Mouse (Mus musculus) stomach, embryonic 15.5 days (tissue): ENCODE measurements around the gene Psmd14. TPM values are rescaled to one million over a fixed set of nuclear protein-coding genes. Genes with fewer than 3 reads are reported as not detected.

Experiments used
- ATAC-seq: fragments of 200-750 bp; cut with Nextera tagmentation; 2 replicates; pipeline ENCODE4 v1.8.0; 2017; ENCODE audit warnings: low read depth, moderate number of reproducible peaks, moderate TSS enrichment; ENCODE audit not compliant: insufficient read depth, low FRiP score
- H3K27ac ChIP-seq: fragments of 300-500 bp; sonication (generic); 2 replicates; pipeline ENCODE4 v1.5.1; 2015; ENCODE audit warnings: mild to moderate bottlenecking, inconsistent platforms
- H3K27me3 ChIP-seq: fragments of 300-500 bp; sonication (generic); replicated peaks from 2 replicates; pipeline ENCODE4 v1.6.1; 2015; ENCODE audit warnings: inconsistent platforms
- H3K36me3 ChIP-seq: fragments of 300-500 bp; sonication (generic); 2 replicates; pipeline ENCODE4 v1.6.1; 2015; ENCODE audit warnings: inconsistent platforms
- H3K4me1 ChIP-seq: fragments of 300-500 bp; sonication (generic); 2 replicates; pipeline ENCODE4 v1.6.1; 2015; ENCODE audit warnings: inconsistent platforms
- H3K4me2 ChIP-seq: fragments of 300-500 bp; sonication (generic); 2 replicates; pipeline ENCODE4 v1.6.1; 2015; ENCODE audit warnings: mild to moderate bottlenecking, inconsistent platforms
- H3K4me3 ChIP-seq: fragments of 300-500 bp; sonication (generic); replicated peaks from 2 replicates; pipeline ENCODE4 v1.5.1; 2015; ENCODE audit warnings: inconsistent platforms
- H3K9ac ChIP-seq: fragments of 300-500 bp; sonication (generic); 2 replicates; pipeline ENCODE4 v1.6.1; 2015; ENCODE audit warnings: inconsistent platforms
- H3K9me3 ChIP-seq: fragments of 300-500 bp; sonication (generic); 2 replicates; pipeline ENCODE4 v1.6.1; 2016; ENCODE audit warnings: inconsistent platforms
- WGBS: fragments of 180-500 bp; shearing (Covaris S2); methylation state at CpG from one replicate; pipeline ENCODE4 v1.1.7; 2015; 5-methylcytosine and 5-hydroxymethylcytosine counted together
- polyA plus RNA-seq: library from polyadenylated mRNA; unstranded; fragments of >200 nt; fragmentation: Nextera tagmentation; extraction: Ambion mirVana; gene quantifications from 2 replicates; pipeline ENCODE4 v1.2.1, GENCODE M21; 2015

Gene Psmd14
- polyA plus RNA-seq, 1 experiment from 2014 or later: 180 TPM

- no peaks in the 10 kb centered on the region for H3K4me1 ChIP-seq
- H3K27me3 ChIP-seq: no peaks in the 10 kb centered on the region
- H3K9ac ChIP-seq: no peak overlapping the region
- H3K9me3 ChIP-seq: no peaks in the 10 kb centered on the region
- no peak for ATAC-seq
- no peak overlapping the region for H3K27ac ChIP-seq
- no peak overlapping the region for H3K4me2 ChIP-seq
- WGBS: 91% methylated on average over 11 of the region's 11 CpGs
- no peaks in the 10 kb centered on the region for H3K36me3 ChIP-seq
- H3K4me3 ChIP-seq: no peak overlapping the region
Measured at GRCm38 (mm10) chr2:61732802-61733486, 21.4 kb downstream of the Psmd14 start.

DNA sequence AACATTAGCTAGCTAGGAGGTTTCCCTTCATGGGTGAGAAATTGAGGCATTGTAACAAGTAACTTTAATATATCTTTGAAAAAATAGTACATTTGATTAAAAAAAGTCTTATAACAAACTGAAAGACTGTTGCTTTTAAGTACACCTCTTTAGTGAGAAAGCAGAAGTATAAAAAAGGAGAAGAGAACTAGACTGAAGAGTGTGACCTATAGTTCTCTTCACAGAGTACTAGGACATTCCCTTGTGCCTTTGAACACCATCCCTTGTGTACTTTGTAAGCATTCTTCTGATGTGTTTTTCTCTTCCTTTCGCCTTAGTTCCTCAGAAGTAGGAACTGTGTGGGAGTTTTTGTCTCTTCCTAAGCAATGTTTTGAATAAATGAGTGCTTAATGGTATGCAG is 22.7 kb downstream of the Psmd14 start:
- Histone ChIP-seq H3K36me3 (no peaks in the 10 kb centered on the region), H3K9me3 (no peaks in the 10 kb centered on the region), H3K4me1 (no peaks in the 10 kb centered on the region), H3K27ac (no peak overlapping the region), H3K4me3 (no peak overlapping the region), H3K9ac (no peak overlapping the region), H3K27me3 (no peaks in the 10 kb centered on the region), H3K4me2 (no peak overlapping the region)
- 82% methylated on average over 1 of the region's 1 CpGs for WGBS
- no peak for ATAC-seq

- H3K4me1 ChIP-seq: no peaks in the 10 kb centered on the region
- no peak overlapping the region for H3K9ac ChIP-seq
- ATAC-seq: no peak
- no peaks in the 10 kb centered on the region for H3K9me3 ChIP-seq
- H3K4me2 ChIP-seq: no peak overlapping the region
- H3K27ac ChIP-seq: no peak overlapping the region
- H3K27me3 ChIP-seq: no peaks in the 10 kb centered on the region
- no peak overlapping the region for H3K4me3 ChIP-seq
- H3K36me3 ChIP-seq: no peaks in the 10 kb centered on the region
- 51% methylated on average over 1 of the region's 1 CpGs for WGBS
Measured at GRCm38 (mm10) chr2:61746051-61746450, 34.6 kb downstream of the Psmd14 start.

GRCm38 (mm10) chr2:61746580-61746979 is 35.1 kb downstream of the Psmd14 start:
- H3K4me1 ChIP-seq: no peaks in the 10 kb centered on the region
- H3K27ac ChIP-seq: no peak overlapping the region
- no peaks in the 10 kb centered on the region for H3K36me3 ChIP-seq
- H3K4me2 ChIP-seq: no peak overlapping the region
- no peak overlapping the region for H3K9ac ChIP-seq
- WGBS: 44% methylated on average over 2 of the region's 2 CpGs
- no peak for ATAC-seq
- H3K4me3 ChIP-seq: no peak overlapping the region
- H3K9me3 ChIP-seq: no peaks in the 10 kb centered on the region
- H3K27me3 ChIP-seq: no peaks in the 10 kb centered on the region

DNA sequence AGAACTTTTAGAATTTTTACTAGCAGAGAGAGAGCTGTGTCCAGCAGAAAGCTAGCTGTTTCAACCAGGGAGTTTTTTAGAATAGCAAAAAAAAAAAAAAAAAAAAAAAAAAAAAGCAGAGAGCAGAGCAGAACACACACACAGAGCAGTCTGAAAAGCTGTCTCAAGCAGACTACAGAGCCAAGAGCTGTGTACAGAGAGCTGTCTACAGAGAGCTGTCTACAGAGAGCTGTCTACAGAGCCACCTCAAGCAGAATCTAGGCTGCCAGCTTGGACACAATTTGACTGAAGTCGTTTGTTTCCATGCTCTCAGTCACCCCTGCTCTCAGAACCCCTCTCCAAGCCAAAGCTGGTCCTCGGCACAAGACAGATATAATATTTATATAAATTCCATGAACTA is 35.9 kb downstream of the Psmd14 start:
- Histone ChIP-seq H3K9me3 (no peaks in the 10 kb centered on the region), H3K4me2 (no peak overlapping the region), H3K9ac (no peak overlapping the region), H3K4me1 (no peaks in the 10 kb centered on the region), H3K4me3 (no peak overlapping the region), H3K27me3 (no peaks in the 10 kb centered on the region), H3K27ac (no peak overlapping the region), H3K36me3 (no peaks in the 10 kb centered on the region)
- no peak for ATAC-seq
- WGBS: 51% methylated on average over 2 of the region's 2 CpGs

- Histone ChIP-seq H3K27ac (no peak overlapping the region), H3K4me3 (no peak overlapping the region), H3K36me3 (no peaks in the 10 kb centered on the region), H3K4me2 (no peak overlapping the region), H3K9me3 (no peaks in the 10 kb centered on the region), H3K27me3 (no peaks in the 10 kb centered on the region), H3K4me1 (no peaks in the 10 kb centered on the region), H3K9ac (no peak overlapping the region)
- no peak for ATAC-seq
- WGBS: 71% methylated on average over 1 of the region's 1 CpGs
Measured at GRCm38 (mm10) chr2:61750702-61751101, 39.2 kb downstream of the Psmd14 start.

DNA sequence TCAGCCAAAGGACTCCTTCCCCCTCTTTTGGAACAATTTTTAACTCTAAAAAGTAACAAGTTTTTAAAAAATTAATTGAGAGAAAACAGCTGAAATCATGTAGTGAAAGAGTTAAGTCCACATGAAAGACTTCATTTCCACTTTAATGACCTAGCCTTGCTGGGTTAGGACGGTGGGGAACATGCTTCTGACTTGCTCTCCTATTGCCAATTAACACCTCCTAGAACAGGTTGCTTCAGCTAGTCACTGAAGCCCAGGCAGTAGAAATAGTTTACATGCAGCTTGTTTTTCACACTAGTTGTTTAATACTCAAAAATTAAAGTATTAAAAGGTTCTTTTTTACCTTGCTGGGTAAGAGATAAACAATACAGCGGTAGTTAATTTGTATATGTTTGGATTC is 39.8 kb downstream of the Psmd14 start:
- Histone ChIP-seq H3K9me3 (no peaks in the 10 kb centered on the region), H3K4me2 (no peak overlapping the region), H3K4me3 (no peak overlapping the region), H3K27ac (no peak overlapping the region), H3K36me3 (no peaks in the 10 kb centered on the region), H3K27me3 (no peaks in the 10 kb centered on the region), H3K9ac (no peak overlapping the region), H3K4me1 (no peaks in the 10 kb centered on the region)
- 54% methylated on average over 2 of the region's 2 CpGs for WGBS
- ATAC-seq: no peak

DNA sequence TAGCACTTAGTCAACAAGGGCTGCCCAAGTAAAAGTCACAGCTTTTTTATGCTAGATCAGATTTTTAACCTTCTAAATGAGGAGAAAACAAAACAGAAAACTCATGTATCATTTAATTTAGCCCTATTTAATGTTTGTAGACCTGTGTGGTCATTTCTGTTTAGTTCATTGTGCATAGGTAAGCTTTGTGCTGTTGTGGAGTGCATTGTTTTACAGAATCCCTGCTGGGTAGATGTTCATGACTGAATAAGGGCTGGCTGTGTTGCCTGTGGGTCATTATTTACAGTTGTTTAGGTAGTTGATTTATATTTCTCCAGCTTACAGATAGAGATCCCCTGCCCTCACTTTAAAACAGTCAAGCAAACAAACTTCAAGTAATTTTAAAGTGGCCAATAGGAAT is 40.9 kb downstream of the Psmd14 start:
- Histone ChIP-seq H3K9me3 (no peaks in the 10 kb centered on the region), H3K9ac (no peak overlapping the region)

DNA sequence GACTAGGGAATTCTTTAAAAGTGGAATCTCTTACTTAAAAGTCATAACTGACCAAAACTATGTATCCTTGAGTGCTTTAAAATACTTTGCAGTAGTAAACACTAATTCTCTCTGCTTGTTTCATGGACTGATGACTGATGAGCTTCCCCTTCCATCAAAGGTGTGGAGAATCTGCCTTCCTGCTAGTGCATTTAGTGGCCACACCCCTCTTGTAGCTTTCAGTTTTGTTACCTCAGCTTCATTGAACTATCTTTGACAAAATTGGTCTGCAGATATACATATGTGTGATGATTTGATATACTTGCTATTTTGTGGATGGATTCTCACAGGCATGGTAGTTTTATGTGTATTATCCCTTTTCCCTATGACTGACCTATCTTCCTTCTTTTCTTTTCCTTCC is 43.5 kb downstream of the Psmd14 start:
- no peak for ATAC-seq

More for the DNA sequence above, 40.9 kb downstream of the Psmd14 start:
- H3K27ac ChIP-seq: no peak overlapping the region
- H3K36me3 ChIP-seq: no peaks in the 10 kb centered on the region
- H3K4me2 ChIP-seq: no peak overlapping the region
- no peak for ATAC-seq
- H3K4me3 ChIP-seq: no peak overlapping the region
- H3K27me3 ChIP-seq: no peaks in the 10 kb centered on the region
- H3K4me1 ChIP-seq: no peaks in the 10 kb centered on the region

DNA sequence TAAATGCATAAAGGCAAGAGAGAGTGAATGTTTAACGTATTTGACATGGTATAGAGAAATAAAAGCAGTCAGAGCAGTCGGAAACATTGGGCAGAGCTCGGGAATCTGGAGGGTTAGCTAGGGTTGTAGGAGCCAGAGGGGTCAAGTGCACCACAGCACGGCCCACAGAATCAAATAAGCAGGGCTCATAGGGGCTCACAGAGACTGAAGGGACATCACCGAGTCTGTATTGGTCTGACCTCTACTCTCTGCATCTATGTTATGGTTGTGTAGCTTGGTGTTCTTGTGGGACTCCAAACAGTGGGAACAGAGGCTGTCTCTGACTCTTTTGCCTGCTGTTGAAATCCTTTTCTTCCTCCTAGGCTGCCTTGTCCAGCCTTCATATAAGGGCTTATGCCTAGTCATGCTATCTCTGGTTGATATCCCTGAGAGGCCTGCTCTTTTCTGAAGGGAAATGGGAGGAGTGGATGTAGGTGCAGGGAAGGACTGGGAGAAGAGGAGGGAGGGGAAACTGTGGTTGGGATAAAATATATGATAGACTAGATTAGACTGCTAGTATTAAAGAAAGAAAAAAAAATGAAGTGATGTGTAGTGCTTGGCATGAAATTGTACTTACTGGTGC is 47.9 kb downstream of the Psmd14 start:
- no peak overlapping the region for H3K4me2 ChIP-seq
- H3K4me3 ChIP-seq: no peak overlapping the region
- ATAC-seq: no peak
- no peaks in the 10 kb centered on the region for H3K36me3 ChIP-seq
- H3K4me1 ChIP-seq: no peaks in the 10 kb centered on the region
- H3K9me3 ChIP-seq: no peaks in the 10 kb centered on the region
- WGBS: 78% methylated on average over 5 of the region's 5 CpGs
- no peak overlapping the region for H3K27ac ChIP-seq
- no peak overlapping the region for H3K9ac ChIP-seq
- H3K27me3 ChIP-seq: no peaks in the 10 kb centered on the region

More for the DNA sequence above, 43.5 kb downstream of the Psmd14 start:
- no peak overlapping the region for H3K9ac ChIP-seq
- H3K27ac ChIP-seq: no peak overlapping the region
- H3K4me3 ChIP-seq: no peak overlapping the region
- H3K9me3 ChIP-seq: no peaks in the 10 kb centered on the region
- no peaks in the 10 kb centered on the region for H3K36me3 ChIP-seq
- no peaks in the 10 kb centered on the region for H3K27me3 ChIP-seq
- no peak overlapping the region for H3K4me2 ChIP-seq
- H3K4me1 ChIP-seq: no peaks in the 10 kb centered on the region

- Histone ChIP-seq H3K4me3 (no peak overlapping the region), H3K4me1 (no peaks in the 10 kb centered on the region)
- no peak for ATAC-seq
Measured at GRCm38 (mm10) chr2:61760044-61760443, 48.5 kb downstream of the Psmd14 start.

DNA sequence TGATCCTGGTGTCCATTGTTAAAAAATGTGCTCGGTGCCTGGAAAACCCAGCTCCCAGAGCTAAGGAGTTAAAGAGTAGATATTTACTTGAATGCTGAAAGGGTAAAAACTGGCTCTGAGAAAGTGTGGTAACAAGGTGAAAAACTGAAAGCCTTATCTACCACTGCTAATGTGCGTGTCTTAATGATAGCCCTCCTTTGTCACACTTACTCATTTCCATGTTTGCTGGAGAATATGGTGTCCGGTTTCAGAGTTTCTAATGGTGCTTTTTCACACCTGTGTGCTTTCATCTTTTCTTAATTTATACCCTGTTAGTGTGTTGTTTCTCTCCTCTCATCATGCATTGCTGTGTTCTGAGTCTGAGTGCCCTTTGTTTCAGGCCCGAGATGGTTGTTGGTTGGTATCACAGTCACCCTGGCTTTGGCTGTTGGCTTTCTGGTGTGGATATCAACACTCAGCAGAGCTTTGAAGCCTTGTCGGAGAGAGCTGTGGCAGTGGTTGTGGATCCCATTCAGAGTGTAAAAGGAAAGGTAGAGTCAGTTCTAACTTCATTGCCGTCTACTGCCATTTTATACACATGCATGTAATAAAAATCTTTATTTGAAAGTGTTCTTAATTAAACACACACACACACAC is 53.1 kb downstream of the Psmd14 start:
- WGBS: 72% methylated on average over 6 of the region's 6 CpGs
- Histone ChIP-seq H3K27me3 (no peaks in the 10 kb centered on the region), H3K4me1 (no peaks in the 10 kb centered on the region), H3K9ac (no peak overlapping the region), H3K4me2 (no peak overlapping the region), H3K9me3 (no peaks in the 10 kb centered on the region), H3K27ac (no peak overlapping the region), H3K36me3 (no peaks in the 10 kb centered on the region), H3K4me3 (no peak overlapping the region)
- ATAC-seq: no peak

More at GRCm38 (mm10) chr2:61760044-61760443, 48.5 kb downstream of the Psmd14 start:
- WGBS: 77% methylated on average over 3 of the region's 3 CpGs
- Histone ChIP-seq H3K9me3 (no peaks in the 10 kb centered on the region), H3K27me3 (no peaks in the 10 kb centered on the region), H3K9ac (no peak overlapping the region), H3K36me3 (no peaks in the 10 kb centered on the region), H3K4me2 (no peak overlapping the region), H3K27ac (no peak overlapping the region)
